Mouse (Mus musculus) left cerebral cortex, adult 8-10 months (tissue): ENCODE measurements around the gene Ffar3. TPM values are rescaled to one million over a fixed set of nuclear protein-coding genes. Genes with fewer than 3 reads are reported as not detected.

Experiments
- DNase-seq, 2 experiments: peaks; one replicate each; pipeline ENCODE4 v3.0.0; 2022; ENCODE audit warnings: low spot score in 2 of 2
- total RNA-seq, 4 experiments: library from RNA; stranded (reverse); gene quantifications; 2 replicates each; pipeline ENCODE4 v1.2.4; 2022

Ffar3 gene
- total RNA-seq, result not detected

DNA sequence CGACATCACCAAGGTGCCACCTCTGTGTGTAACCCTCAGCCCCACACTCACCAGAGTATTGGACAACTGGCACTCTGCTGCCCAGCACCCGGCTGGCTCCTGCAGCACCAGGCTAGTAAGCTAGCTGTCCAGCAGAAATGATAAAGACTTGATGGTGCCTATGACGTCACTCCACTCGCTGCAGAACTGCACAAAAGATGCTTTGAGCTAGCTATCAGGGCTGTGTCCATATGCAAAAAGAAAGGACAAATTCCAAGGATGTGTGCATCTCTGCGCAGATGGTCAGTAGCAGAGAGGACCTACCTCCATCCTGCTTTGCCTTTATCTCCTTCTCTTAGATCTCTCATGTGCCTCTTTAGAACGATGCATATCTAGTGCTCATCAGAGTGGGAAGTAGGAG, at the start of gene Ffar3:
TSS of gene Ffar3 (minus strand) at position 101 of the 400 bp plus-strand sequence.
- DNase-seq, result no peak

DNA sequence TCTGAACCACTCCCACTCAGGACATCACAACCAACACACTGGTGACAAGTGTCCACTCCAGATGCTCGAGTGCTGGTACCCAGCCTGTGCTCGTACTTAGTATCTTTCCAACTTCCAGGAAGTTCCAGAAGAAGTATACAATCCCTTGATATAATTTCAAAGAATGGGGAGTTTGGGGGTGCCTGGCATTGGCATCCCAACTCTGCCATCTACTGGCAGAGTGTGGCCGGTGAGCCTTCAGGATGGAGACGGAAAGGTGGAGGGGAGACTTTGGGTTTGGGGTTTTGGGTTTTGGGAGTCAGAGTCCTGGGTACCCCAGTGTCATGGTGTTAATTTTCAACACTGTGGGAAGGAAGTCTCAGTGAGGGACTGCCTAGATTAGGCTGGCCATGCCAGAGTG, 48.1 kb upstream of the Ffar3 start:
- DNase-seq, result no peak

DNA sequence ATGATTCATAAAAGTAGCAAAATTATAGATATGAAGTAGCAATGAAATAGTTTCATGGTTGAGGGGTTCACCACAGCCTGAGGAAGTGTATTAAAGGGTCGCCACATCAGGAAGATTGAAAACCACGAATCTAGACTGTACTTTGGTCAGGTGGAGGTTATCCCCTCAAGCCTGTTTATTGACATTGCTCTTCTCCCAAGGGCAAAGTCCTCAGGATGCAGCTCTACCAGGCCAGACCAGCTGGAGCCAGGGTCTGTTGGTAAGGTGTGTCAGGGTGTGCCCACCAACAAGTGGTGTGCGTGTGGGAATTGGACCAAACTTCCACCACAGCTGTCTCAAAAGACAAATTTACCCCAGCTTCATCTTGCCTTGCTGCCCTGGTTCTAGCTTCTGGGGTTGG, 39.2 kb upstream of the Ffar3 start:
- DNase-seq, result no peak

DNA sequence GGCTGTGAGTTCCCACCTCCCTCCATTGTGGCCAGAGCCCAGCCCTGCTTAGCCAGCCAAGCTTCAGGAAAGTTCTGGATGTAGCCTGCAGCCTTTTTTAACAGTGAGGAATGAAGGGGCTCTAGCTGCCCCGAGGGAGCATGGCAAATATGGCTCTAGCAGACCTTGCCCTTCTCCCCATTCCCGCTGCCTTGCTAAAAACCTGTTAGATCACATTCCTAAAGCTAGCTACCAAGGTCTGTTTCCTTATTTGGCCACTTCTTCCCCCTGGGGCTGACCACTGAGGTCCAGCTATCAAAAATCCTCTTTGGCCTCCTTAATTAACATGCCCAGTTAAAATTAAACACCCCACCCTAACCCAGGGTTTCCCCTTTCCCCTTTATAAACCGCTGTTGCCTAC, 36.5 kb upstream of the Ffar3 start:
- DNase-seq, result no peak

DNA sequence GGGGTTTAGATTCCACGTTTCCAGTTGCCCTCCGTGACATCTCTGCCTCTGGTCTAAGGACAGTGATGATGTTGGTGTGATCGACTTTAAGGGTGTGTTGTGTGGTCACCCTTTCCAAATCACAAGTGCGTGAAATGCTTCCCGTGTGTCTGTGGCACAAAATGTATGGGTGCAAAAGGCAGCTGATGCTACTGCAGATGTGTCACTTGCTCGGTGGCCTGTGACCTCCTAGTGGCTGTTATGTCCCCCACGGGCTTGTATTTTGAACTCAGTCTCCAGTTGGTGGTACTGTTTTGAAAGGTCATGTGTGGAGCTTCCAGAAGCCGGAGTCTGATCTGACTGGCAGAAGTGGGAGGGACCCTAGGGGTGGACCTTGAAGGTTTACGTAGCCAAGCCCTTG, 35.8 kb upstream of the Ffar3 start:
- DNase-seq, result no peak

DNA sequence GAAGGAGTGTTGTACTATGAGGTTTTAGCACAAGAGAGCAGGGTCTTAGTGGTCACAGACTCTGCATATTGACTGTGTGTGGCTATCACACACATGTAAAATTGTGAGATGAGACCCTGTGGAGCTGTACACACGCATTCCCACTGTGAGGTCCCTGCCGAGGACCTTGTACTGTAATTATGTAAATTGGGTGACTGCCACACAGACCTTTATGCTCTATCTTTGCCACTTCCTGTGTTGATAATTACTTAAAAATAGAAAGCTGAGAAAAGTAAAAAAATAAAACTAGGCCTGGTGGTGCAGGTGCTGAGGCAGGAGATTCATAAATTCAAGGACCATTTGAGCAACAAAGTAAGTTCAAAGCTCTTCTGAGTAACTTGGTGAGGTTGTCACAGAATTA, 34.7 kb upstream of the Ffar3 start:
- DNase-seq, result no peak

DNA sequence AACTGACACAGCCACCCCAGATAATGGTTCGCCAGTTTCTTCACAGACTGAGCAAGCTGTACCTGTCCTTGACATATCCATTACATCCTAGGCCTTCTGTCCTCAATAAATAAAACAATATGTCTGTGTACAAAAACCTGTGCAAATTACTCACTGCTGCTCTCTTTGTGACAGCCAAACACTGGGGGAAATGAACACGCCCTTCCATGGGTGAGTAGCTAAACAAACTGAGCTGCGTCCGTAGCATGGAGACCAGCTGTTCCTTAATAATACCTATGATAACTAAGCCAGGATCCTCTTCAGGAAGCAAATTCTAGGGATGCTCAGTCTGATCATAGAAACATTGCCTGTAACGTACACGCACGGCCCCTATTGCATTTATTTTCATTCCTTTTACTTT, 32.8 kb upstream of the Ffar3 start:
- DNase-seq, result no peak

DNA sequence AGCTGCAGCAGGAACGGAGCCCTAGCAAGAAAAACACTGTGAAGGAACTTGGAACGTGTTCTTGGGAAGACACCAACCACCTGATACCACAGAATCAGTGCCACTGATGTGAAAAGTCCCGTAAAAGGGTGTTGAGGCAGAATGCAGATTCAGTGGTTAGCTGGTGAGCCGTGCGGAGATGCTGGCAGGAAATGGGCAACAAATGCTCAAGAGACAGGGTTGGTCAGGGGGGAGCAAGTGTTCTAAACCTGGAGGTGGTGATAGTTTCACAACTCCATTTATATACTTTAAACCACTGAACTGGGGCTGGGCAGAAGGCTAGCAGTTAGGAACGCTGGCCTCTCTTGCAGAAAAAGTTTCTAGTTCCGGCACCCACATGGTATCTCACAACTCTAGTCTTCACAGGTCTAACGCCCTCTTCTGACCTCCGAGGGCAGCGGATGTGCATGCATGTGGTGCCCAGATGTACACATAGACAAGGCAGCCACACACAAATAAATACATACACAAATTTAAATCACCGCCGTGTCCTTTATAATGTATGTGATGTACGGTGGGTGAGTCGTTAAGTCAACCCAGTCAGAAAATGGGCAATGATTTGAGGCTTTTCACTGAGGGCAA, 31.7 kb upstream of the Ffar3 start:
- no peak for DNase-seq

DNA sequence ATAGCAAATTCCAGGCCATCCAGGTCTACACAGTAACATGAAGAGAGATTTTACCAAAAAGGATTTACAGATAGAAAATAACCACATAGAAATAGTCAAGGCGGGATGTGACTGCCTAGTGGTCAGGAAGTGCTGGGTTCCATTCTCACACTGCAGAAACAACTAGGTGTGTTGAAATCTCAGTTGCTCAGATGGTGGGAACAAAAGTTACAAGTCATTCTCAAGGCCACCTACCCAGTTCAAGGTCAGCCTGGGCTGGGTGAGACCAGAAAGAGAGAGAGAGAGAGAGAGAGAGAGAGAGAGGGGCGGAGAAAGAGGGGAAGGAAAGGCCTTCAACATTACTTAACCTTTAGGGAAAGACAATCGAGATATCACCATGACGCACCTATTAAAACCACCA, 30.9 kb upstream of the Ffar3 start:
- DNase-seq, result no peak

DNA sequence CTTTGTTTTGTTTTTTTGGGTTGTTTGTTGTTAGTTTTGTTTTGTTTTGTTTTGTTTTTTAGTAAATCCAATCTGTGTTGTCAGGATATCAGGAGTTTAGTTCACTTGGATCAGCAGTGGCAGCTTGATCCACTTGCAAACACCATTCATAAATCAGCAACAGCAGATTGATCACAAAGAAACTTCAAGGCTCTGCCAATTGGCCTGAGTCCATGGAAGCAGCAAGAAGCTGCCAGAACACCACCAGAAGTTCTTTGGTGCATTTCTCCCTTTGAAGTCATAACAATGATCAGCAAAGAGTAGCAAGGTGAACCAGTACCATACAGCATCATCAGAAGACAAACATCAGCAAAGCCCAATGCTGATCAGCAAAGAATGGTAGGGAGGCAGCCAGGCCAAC, 28.1 kb upstream of the Ffar3 start:
- DNase-seq, result no peak

DNA sequence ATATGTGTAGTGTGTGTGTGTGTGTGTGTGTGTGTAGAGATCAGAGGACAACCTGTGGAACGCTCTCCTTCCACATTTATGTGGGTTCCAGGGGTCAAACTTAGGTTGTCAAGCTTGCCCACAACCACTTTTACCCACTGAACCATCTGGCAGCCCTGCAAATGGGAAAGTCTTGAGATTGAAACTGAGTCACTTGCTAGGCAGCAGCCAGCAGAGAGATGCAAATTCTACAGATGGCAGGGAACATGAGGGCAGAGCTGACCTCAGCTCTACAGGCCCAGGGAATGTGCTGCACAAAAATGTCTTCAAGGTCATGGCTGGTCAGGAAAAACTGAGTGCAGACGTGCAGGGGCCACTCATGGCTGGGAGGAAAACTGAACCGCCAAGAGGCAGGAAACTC, 25.4 kb upstream of the Ffar3 start:
- DNase-seq, result no peak

DNA sequence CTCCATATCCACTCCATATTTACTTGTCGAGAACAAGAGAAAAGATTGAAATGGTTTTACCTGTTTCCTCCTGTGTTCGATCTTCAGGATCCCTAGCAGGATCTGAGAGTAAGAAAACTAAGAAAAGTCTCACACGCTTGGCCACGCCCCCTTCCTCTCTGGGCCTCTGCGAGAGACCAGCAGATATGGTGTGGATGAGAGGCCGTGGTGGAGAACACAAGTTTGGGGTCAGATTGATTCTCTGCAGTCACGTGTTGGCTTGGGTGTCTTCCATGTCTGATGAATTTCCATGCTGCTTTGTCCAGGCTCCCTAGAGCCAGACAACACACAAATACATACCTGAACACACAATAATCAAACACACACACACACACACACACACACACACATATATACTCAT, 24.2 kb upstream of the Ffar3 start, which contains the start of gene Cd22:
TSS of gene Cd22 (minus strand) at position 167 of the 400 bp plus-strand sequence.
- DNase-seq, result no peak

DNA sequence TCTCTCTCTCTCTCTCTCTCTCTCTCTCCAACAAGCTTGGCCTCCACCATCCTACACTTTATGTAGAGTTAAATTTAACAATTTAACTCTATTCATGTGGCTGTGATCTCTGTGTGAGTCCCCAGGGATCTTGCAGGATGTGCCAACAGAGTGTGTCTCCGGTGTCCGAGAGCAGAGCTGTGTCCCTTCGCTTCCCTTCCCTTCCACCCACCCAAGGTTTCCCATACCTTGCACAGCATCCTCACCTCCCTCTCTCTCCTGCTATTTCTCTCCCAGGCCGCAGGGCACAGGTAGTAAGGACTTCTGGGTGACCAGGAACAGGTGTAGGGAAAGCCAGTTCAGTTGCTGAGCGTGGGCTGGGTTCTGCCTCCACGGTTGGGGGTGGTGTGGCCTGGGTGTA, 23.0 kb upstream of the Ffar3 start:
- DNase-seq, result no peak

DNA sequence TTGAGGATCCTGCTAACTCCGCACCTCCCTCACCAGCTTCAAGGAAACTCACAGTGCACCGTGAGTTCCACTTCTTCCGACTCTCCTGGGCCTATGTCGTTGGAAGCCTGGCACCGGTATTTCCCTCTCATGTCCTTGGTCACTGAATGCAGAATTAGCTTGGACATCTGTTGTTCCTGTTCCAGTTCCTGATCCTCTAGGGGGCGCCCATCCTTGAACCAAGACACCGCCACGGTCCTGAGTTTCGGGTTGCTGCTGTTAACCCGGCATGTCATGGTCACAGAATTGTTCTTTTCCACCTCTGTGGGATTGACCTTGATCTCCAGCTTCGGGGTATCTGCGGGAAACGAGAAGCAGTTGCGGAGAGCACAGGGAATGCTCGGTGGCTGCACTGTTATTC, 17.1 kb upstream of the Ffar3 start:
- peak; percentile 20 to 29 for DNase-seq

DNA sequence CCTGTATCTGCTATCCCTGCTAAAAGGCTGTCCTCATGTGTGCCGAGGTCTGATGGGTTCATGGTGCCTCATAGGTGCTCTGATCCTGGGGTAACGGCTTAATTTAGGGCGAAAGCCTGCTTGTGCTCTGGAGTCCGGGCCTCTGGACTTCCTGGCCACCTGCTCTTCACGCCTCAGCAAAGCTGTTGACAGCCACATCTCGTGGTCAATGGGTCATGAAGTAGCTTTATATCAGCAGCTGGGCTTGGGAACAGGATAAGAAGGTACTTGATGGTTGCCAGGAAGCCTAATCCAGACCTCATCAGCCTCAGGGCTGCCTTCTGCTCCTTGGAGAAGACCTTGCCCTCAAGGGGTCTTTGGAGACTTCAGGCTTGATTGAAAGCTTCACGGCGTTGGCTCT, 7.4 kb upstream of the Ffar3 start:
- DNase-seq, result no peak

DNA sequence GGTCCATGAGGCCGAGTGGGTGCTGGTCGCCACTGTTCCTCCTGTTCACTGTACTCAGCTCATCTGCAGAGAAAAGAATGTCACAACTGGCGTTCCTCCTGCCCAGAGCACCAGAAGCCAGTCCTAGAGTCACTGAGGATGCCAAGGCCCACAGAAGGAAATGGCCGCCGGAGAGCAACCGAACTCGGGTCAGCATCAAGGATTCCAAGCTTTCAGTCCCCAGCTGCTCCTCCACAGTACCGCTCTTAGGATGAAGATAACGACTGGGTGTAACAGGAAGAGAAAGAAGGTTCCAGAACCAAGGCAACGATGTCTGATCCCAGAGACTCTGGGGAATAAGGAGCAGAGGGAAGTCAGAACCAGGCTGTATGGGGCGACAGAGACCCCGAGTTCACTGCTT, 5.5 kb upstream of the Ffar3 start, which contains the start of gene Ffar1:
TSS of gene Ffar1 (minus strand) at position 101 of the 400 bp plus-strand sequence.
- no peak for DNase-seq

DNA sequence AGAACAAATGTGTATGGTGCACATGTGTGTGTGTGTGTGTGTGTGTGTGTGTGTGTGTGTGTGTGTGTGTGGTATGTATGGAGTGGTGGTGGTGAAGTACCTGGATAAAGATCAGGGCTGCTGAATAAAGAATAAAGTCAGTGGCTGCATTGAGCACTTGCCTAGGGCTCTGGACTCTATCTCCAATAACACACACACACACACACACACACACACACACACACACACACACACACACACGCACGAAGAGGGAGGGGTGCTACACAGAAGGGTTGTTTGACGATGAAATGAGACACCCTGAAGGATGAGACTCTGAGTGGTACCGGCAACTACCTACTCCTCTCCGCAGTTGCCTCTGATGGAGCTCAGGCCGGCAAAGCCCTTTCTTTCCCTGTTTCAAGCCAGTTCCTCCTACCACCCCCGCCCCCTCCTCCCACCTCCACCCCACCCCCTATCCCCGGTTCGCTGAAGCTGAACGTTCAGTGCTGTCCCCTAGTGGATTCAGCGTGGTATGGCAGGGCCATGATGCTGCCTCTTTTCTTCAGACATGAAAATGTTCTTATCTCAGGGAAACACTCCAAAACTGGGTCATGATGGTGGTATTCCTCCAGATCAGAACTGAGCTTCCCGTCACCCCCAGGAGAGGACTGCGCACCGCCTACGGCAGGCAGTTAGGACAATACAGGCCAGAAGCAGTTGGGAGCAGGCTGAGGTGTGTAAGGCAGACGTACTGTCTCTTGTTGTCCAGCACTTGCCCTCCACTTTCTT, 3.8 kb upstream of the Ffar3 start:
- DNase-seq, result peak; percentile 12 to 25

DNA sequence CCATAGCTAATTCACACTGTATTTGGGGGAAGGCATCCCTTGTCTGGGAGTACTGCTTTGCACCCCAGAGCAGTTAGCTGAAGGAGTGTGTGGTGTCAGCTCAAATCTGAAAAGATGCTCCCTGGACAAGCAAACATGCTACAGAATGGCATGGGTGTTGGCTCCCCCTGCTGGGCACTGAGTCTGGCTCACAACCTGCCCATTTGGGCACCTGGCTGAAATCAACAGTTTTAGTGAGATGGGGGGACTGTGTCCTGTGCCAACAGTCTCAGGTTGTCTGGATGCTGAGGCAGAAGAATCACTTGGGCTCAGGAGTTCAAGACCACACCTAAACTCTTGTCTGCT, 3.3 kb upstream of the Ffar3 start:
- DNase-seq, result peak; percentile 34 to 49

DNA sequence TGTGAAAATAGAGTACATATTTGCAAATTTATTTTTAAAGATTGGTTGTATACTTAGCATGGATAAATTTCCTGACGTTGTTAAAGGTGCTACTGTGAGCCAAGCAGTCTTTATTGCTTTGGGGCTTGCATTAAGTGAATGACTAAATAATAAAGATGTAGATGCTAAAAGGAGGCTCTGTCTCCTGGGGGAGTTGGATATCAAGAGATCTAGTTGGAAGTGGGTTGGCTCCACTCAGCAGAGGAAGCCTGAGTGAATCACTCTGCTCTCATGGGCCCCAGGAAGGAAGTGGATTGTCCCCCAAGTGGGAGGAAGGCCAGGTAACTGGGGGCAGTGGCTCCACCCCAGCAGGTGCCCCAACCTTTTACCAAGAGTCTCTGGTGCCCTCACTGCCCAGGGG, 1.8 kb upstream of the Ffar3 start:
- no peak for DNase-seq

DNA sequence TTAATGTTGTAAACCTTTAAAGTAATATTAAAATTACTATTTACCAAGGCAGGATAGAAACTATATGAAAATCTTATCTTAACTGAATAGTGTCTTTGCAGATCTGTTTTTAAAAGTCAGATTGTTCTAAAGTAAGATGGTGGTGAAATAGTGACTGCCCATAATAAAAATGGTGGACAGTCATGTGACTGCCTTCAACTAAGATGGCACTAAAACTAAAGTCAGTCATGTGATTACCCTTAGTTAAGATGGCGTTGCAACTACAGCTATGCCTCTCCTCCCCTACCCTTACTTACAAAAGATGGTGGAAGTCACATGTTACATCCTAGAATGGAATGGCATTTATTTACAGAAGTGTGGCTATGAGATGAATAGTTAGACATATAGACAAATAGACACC, 4.6 kb downstream of the Ffar3 start:
- no peak for DNase-seq

DNA sequence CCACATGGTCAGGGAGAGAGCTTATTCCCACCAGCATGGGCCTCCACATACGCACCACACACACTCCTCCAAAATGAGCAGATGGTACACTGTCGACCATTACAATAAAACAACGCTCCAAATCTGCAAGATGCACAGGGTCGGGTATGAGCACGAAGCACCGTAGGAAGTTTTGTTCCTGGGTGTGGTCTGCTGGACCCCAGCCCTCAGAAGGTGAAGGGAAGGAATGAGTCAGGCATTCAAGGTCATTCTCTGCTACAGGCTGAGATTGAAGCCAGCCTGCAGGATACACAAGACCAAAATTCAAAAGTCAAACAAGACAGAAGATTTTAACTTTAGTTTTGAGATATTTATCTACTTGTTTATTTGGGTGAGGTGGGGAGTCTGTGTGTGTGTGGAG, 8.0 kb downstream of the Ffar3 start:
- no peak for DNase-seq

DNA sequence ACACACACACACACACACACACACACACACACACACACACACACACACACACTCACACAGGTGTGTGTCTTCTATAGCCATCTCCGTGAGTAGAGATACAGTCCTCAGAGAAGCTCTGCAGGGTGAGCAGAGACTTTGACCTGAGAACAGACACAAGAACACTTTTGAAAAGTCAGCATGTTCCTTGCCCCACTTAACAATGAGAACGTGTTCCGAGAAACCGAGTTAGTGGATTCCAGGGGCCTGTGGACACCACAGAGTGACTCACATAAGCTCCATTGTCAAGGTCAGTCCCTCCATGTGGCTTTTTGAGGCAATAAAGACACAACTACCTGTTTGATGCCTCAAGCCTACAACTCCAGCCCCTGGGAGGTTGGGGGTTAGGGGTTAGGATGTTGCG, 8.6 kb downstream of the Ffar3 start:
- no peak for DNase-seq

DNA sequence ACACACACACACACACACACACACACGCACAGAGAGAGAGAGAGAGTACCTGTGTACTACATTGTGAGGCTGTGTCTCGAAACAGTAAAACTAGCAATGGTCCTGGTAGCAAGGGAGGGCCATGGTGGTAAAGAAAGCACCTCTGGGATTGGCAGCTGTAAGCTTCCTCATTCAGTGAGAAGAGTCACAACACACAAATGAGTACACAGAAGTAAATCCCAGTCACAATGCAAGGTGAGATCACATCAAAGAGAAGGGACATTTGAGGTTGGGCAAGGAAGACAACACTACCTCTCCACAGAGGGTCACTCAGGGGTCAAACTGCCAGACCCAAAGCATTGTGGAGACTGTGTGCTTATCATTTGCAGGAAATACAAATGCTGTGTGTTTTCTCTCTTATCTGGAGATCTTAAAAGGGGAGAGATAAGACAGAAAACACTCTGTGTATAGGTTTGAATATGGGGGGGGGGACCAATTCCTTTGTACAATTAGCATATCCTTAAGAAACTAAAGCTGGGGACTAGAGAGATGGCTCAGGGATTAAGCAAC, 9.4 kb downstream of the Ffar3 start:
- DNase-seq, result no peak
